Mouse (Mus musculus): Measurements from ENCODE around the gene Rngtt.
"Not testable (repeated sequence)": the region's sequence is repeated elsewhere in the genome, so short reads cannot be mapped to it uniquely, and the experiment has no call there.

Gene Rngtt

DNA sequence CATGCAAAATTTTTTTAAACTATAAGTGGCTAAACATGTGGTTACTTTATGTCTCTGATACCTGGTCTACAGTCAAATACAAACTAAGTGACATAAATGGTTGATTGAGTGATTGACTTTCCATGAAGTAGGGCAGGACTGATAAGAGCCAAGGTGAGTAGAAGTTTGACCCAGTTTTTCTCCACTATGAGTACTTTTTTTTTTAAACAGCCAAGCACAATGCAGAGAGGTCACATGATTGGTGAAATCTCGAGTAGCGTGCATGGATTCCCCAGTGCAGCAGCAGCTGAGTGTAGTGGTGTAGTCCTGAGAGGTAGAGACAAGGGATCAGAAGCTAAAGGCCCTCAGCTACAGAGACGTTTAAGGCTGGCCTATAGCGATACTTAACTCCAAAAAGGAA lies 118.7 kb downstream of the Rngtt start:
- no peak for DNase-seq (ENCODE audit: extremely low read depth, insufficient read length, low spot score)

DNA sequence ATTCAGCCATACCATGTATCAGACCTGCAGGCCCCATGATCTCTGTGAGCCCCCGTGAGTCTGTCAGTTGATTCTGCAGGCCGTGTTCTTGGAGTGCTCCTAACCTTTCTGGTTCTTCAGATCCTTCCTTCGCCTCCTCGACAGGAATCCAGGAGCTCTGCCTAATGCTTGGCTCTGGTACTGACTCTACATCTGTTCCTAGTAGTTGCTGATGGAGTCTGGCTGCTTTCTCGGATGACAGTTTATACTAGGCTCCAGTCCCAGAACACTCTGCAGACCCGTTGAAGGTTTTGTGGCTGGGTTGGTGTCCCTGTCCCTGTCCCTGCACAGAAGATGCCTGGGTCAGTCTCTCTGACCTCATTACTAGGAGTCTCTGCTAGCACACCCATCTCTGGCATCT lies 131.8 kb downstream of the Rngtt start:
- no peak for DNase-seq (ENCODE audit: extremely low read depth, insufficient read length, low spot score)

DNA sequence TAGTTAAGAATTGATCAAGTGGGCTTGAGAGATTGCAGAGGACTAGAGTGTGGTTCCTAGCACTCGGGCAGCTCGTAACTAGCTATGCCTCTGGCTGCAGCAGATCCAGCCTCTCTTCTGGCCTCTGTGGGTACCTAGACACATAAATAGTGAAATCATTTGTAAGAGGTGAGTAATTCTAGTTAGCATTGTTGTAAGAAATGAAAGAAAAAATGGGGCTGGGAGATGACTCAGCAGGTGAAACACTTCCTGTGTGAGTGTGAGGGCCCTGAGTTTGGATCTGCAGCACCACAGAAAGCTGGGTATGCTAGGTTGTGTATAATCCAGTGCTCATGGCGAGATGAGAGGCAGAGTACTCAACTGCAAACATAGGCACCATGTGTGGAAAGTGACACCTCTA lies 136.2 kb downstream of the Rngtt start:
- peak; percentile 42 for DNase-seq (ENCODE audit: extremely low read depth, insufficient read length, low spot score)

DNA sequence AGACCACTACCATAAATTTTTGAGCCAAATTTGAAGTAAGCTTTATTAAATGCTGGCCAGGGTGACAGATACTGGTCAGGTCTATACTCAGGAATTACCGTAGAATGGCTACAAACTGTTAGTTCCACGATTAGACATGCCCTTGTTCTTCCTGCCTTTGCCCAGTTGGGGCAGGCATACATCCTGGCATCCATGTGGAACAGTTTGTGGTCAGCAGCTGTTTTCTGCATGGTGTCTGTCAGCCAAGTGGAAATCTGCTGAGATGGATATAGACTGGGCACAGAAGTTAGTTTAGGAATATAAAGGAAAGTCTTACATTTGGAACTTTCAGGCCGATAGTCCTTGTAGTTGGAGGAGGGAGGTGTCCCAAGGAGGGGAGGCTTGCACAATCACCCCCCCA lies 136.8 kb downstream of the Rngtt start:
- peak; percentile 14 for DNase-seq (ENCODE audit: extremely low read depth, insufficient read length, low spot score)

DNA sequence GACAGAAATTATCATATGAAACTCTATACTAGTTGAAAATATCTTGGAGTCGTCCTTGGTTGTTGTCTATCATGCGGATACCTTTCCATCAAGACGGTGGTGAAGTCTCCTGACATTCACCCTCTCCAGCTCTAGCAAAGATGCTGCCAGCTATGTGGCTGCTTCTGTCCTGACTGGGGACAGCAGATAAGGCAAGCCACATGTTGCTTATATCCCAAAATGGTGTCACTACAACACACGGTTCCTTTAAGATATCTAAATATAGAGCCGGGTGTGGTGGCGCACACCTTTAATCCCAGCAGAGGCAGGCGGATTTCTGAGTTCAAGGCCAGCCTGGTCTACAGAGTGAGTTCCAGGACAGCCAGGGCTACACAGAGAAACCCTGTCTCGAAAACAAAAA lies 140.2 kb downstream of the Rngtt start:
- DNase-seq (ENCODE audit: extremely low read depth, insufficient read length, low spot score), result not testable (repeated sequence)

DNA sequence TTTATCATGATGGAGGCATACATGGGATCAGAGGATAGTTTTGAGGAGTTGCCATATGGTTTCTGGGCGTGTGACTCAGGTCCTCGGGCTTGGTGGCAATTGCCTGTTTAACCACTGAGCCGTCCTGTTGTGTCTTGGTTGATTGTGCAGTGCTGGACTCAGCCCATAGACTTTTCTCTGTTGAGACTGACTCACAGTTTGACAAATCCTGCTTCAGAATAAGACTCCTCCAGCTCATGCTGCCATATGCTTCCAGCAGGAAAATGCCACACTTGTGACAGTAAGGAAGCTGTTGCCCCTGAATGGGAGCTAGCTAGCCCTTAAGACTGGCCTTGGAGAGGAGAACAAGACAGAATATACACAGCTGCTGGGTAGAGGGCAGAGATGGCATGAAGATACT lies 149.7 kb downstream of the Rngtt start:
- no peak for DNase-seq (ENCODE audit: extremely low read depth, insufficient read length, low spot score)

DNA sequence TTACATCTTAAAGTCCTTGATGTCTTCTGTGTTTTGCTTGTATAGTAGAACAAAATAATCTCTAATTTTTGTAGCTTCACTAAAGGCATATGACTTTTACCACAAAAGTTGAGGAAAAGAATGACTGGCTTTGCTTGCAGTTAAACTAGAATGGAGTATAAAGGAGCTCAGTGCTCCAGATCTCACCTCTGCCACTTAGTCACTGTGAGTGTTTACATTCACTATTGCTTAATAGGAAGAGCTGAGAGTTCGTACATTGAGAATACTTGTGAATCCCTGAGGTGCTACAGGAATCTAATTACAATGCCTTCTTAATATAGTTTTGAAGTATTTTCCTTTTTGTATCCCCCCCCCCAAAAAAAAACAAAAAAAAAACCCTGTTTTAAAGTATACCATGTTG lies 154.3 kb downstream of the Rngtt start:
- DNase-seq (ENCODE audit: extremely low read depth, insufficient read length, low spot score), result no peak

DNA sequence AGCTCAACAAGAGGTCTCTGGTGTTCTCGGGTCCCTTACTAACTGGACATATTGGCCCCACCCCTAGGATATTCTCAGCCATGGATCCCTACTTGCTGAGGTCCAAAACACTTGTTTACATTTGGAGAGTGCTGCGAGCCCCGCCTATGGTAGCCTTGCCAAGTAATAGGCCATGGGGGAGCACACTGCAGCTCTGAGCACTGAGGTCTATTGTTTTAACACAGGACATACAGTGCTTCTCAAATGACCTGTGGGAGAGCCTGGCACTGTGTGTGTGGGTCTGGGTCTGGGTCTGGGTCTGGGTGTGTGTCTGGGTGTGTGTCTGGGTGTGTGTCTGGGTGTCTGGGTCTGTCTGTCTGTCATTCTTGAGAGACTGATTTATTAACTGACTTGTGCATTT lies 155.8 kb downstream of the Rngtt start:
- no peak for DNase-seq (ENCODE audit: extremely low read depth, insufficient read length, low spot score)

DNA sequence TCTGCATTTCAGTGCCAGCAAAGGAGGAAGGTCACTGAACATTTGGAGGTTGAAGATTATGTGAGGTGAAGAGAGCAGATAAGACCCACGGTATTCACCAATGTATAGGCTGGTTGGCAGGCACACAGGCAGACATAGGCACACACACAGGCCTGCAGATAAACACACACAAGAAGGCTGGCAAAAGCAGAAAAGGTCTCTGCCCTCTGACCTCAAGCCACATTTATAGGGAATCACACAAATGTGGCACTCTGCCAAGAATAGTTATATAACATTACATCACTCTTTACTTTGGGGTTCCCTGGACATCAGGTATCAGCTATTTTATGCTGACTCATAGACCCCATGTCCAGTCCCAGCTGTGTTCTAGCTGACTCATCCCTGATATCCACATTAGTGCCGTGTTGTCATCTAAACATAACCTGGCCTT lies 156.9 kb downstream of the Rngtt start:
- peak; percentile 32 for DNase-seq (ENCODE audit: extremely low read depth, insufficient read length, low spot score)

DNA sequence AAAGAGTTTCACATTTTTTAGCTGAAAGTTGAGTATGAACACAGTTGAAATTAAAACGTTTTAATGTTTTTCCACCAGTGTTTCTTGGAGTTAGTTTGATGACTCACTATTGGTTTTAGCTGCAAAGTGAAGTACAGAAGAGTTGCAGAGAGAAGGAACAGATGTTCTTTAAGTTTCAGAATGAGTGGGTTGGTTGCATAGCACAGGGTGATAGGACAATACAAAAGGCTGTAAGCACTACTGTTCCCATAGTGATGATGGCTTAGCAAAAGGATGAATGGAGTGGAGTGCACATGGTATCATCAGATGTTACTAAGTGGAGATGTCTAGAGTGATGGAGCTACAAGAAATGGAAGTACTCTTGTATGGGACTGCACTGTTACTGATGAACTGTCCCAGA lies 157.5 kb downstream of the Rngtt start:
- no peak for DNase-seq (ENCODE audit: extremely low read depth, insufficient read length, low spot score)

DNA sequence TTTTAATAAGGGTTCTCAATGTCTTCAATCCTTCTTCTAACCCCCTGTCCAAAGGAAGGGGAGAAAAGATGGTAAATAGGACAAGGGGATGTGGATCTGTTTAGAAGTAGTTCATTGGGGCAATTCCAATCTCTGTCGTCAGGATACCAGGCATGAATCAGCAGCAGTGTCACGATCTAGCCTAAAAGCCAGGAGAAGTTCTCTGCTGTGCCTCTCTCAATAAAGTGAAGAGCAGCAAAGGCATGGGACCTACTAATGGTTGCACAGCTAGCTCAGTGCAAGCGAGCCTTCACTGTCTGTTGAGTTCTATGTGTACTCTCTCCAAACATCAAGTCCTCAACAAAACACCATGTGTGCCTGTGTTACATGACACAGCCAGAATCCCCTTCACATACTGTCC lies 158.0 kb downstream of the Rngtt start:
- DNase-seq (ENCODE audit: extremely low read depth, insufficient read length, low spot score), result no peak

DNA sequence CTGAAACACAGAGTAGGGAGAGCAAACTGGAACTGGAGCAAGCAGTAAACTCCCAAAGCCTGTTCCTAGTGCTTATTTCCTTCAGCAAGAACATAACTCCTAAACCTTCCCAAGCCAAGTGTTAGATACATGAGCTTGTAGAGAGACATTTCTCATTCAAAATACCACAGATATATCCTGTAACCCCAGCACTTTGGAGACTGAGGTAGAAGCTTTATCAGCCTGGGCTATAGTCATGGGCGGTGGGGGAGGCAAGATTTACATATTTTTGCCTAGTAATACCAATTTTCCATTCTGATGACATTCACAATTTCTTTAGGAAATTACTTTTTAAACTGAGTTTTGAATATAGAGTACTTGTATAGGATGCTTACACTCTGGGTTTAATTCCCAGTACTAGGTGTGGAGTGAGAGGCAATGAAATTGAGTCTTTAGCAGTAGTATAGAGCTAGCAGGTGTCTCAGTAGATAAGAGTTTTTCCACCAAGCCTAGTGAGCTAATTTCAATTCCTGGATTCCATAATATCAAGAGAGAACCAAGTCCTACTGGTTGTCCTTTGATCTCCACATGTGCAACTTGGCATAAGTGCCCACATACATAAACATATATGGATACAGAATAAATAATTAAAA lies 160.7 kb downstream of the Rngtt start:
- DNase-seq (ENCODE audit: extremely low read depth, insufficient read length, low spot score), result no peak

DNA sequence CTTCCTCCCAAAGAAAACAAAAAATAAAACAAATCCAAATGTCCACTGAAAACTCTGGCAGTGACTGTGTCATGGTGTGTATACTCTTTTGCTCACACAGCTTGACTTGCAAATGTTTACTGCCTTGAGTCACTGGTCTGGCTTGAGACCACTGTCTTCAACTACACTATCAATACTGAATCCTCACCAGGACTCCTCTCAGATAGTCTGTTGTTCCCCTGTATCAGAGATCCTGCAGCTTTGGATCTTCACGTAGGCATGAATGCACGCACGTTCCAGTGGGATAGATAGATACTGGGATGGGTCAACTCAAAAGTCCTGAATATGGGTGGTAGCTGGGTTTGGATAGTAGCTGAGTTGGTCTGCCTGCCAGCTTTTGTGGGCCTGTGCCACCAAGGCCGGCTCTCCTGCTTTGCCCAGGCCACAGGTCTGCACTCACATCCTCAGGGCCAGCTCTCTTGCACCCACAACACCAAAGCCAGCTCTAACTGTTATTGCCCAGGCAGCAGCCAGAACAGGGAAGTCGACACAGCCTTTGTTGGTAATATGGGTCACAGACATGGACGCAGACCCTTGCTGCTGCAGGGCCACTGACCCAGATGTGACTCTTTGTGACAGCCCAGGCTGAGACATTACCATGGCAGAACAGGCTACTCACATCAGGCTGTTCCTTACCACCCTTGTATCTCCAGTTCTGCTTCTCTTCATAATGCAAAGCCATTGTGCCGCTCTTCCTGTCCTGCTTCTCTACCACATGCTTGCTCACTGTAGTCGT lies 168.1 kb downstream of the Rngtt start:
- DNase-seq (ENCODE audit: extremely low read depth, insufficient read length, low spot score), result no peak

DNA sequence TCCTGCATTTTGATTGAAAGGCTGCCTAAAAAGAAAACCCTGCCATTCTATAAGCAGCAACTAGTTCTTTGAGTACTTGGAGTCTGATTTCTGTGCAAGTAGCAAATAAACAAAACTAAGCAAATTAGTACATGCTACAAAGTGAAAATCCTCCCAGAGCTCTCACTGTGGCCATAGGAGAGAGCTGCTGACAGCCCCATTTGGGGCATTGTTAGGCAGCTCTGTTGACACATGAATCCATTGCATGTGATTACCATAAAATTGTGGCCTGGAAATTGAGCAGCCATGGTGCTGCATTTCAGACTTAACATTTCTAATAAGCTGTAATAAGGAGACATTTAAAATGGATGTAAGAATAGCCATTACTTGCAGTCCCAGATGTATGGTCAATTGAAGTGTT lies 171.6 kb downstream of the Rngtt start:
- no peak for DNase-seq (ENCODE audit: extremely low read depth, insufficient read length, low spot score)

DNA sequence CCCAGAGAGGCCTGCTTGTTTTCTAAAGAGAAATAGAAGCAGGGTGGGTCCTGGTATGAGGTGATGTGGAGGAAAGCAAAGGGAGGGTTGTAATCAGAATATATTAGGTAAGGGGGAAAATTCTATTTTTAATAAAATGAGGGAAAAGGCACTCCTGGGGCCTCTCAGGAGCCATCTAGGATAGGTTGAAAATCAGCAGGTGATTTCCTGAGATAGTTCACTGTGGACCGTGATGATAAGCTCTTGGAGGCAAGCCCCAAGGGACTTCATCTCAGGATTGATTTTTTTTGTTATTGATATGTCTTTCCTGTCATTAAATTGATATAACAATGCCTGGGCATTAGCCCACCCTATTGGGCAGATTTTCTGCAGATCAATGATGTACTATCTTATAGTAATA lies 175.9 kb downstream of the Rngtt start:
- no peak for DNase-seq (ENCODE audit: extremely low read depth, insufficient read length, low spot score)

DNA sequence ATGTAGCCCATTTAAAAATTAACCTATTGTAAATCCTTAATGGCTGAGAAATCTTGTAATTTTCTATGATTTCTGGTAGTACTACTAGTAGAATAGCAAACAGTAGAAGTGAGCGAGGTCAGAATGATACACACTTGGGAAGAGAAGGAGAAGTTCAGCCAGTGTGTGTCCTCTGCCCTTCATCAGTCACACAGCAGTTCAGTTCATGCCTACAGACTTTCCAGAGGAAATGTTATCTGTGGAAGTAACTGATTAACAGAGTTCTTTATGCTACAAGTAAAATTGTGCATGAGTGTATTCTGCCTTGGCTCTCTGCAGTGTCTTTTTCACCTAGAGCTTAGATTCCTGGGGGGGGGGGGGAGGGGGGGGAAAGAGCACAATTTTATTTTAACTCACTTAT lies 181.0 kb downstream of the Rngtt start:
- DNase-seq (ENCODE audit: extremely low read depth, insufficient read length, low spot score), result no peak

DNA sequence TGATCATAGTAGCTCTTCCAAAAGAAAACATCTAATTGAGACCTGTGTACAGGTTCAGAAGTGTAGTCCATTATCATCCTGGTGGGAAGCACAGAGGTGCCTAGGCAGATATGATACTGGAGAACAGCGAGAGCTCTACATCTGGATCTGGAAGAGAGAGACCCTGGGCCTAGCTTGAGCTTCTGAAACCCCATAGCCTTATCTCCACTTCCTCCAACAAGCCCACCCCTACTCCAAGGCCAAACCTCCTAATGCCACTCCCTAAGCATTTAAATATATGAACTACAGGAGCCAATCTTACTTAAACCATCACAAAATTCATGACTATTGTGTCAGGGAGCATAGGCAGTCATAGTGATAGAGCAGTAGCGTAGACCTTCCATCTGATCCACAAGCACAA lies 184.3 kb downstream of the Rngtt start:
- no peak for DNase-seq (ENCODE audit: extremely low read depth, insufficient read length, low spot score)

DNA sequence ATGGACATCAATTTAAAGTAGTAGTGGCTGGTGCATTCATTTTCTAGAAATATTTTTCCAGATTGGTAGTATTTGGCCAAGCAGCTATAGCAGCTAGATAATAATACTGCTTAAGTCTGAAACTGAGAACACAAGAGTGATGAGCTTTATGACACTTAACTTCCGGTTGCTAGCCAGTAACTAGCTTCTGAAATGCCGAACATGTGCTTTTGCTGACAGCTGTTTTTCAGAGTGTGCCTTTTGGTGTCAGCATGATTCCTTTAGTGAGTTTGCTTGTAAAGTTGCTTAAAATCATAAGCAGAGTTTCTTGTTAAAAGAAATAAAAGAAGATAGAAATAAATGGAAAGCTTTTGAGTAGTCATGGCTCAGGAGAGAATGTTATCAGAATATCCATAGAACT lies 186.9 kb downstream of the Rngtt start:
- no peak for DNase-seq (ENCODE audit: extremely low read depth, insufficient read length, low spot score)

DNA sequence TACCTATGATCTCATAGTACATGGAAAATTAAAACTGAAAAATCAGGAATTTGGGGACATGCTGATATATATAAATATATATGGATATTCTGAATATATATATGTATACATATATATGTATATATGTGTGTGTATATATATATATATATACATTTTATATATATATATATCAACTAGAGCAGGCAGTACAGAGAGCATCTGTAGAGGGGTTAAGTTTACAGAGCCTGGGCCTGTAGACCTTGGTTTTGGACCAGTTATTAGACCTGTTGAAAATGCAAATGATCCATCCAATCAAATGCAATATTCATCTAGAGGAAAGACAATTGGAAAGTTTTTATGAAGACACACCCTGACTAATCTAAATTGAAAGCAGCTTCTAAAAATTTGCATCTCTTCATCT lies 187.5 kb downstream of the Rngtt start:
- DNase-seq (ENCODE audit: extremely low read depth, insufficient read length, low spot score), result no peak

DNA sequence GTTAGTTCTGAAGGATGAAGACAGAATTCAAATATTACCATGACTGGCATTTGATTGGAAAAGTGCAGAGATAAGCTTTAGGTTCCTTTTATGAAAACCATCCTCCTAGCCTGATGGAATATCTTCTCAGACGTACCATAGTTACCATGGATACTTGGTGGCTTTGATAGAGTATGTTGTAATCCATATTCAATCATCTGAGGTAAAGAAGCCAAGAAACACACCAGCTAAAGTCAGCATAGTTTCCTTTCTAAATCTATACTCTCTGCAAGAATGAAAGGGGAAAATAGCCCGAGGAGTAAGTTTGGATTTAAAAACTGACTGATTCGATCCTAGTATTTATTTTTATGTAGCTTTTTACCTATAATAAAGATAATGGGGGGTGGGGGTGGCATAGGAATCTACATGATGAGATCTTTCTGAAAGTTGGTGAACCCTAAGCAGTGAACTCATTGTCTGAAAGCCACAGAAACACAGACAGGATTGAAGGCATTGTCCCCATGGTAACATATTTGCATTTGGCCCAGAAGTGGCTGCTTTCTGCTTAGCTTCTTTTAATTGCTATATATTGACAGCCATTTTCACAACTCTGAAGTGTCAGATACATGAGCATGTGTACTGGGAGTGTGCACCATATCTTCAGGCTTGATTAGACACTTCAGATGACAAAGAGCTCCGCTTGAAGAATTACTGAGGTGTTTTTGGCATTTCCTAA lies 188.2 kb downstream of the Rngtt start:
- DNase-seq (ENCODE audit: extremely low read depth, insufficient read length, low spot score), result no peak

DNA sequence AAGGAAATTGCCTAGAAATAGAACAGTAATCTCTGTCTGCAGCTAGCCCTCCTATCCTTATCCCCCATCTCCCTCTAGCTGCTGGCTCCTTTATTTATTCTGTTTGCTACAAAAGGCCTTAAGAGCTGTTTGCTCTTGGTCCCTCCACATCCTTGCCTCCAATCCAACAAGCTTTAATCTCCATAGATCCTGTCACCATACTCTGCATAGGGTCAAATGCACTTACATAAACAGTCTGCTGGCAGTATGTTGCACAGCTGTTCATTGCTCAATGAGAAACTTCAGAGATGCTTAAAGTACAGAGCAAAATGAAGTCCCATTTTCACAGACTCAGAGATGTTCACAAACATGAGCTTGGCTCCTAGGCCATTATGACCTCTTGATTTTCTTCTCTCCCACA lies 196.5 kb downstream of the Rngtt start:
- no peak for DNase-seq (ENCODE audit: extremely low read depth, insufficient read length, low spot score)

DNA sequence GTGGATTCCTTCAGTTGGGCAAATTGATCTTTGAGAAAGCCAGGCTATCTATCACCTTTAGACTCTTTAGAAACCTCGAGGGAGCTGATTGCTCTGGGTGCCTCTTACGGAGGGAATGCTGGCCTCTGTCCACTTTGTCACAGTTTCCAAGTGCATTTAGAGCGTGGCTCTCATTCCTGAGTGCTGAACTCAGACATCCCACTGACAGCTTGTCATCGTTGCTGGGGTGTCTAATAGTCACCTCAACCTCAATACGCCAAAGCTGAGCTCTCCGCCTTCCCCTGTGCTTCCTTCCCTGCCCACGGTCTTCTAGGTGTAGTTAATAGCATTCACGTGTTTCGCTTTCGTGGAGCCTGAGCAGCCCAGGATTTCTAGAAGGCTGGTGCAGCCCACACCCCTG lies 200.4 kb downstream of the Rngtt start:
- DNase-seq (ENCODE audit: extremely low read depth, insufficient read length, low spot score), result no peak

All from 3134 (cell line).